Mouse (Mus musculus) ES-Bruce4 (cell line): ENCODE measurements around the gene Hspa4l.

Experiments used
- CTCF ChIP-seq: IDR thresholded peaks from one replicate; pipeline ENCODE4 v1.8.1; 2011; ENCODE audit warnings: low read depth, low read length
- POLR2A ChIP-seq: IDR thresholded peaks from one replicate; pipeline ENCODE4 v1.8.1; 2011; ENCODE audit warnings: low read length; ENCODE audit not compliant: insufficient read depth

DNA sequence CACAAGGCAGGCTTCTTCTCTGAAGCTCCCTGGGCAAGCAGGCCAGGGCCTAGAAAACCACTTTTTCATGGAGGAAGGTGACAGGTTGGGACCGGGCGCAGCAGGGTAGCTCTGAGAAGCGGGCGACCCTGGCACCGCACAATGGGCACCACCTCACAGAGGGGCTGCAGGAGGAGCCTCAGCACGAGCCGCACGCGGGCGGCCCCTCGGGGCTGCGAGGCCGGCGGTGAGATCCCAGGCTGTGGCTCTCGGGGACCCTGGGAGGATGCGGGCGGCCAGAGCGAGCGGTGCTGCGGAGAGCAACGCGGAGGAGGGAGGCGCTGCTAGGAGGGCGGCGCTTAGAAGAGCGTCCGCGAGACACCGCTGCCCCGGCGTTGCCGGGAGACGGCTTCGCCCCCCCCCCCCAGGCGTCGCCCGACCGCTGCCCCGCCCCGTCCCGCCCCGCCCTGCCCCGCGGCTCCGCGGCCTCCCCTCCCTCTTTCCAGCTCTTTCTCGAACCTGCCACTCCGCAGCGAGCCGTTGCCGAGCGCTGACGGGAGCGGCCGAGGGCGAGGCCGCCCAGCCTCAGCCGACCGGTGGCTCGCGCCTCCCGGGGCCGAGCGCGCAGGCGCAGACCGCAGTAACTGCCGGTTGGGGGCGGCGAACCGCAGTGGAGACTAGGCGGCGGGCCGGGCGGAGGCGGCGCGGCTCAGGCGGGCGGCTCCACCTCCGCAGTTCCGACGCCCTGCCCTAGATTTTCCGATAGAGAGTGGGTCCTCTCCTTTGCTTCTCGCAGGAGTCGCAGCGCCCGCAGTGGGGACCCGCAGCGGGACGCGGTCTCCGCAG, 753 bp downstream of the Hspa4l start:
- TF ChIP-seq CTCF = no peak
- TF ChIP-seq POLR2A = no peak
